Mouse (Mus musculus) MEL (cell line): ENCODE measurements around the gene Rest. TPM values are rescaled to one million over a fixed set of nuclear protein-coding genes. Genes with fewer than 3 reads are reported as not detected.

Experiments used
- DNase-seq: peaks from one replicate; pipeline ENCODE4 v3.0.0; 2011; ENCODE audit warnings: low read depth, low spot score
- H3K27ac ChIP-seq: 2 replicates; pipeline ENCODE4 v1.5.1; 2012; ENCODE audit warnings: low read depth, mild to moderate bottlenecking, control low read depth, low read length, moderate library complexity; ENCODE audit not compliant: control insufficient read depth
- H3K27me3 ChIP-seq, 2 experiments: fragments of 150-350 bp in 1 of 2; sonication (generic) in 1 of 2; 2 replicates each; pipeline ENCODE4 v1.6.1; 2012; ENCODE audit warnings: low read length in 2 of 2, mild to moderate bottlenecking in 2 of 2, improper control_type of control experiment in 1 of 2, moderate library complexity in 1 of 2; ENCODE audit not compliant: insufficient read depth in 2 of 2, control insufficient read depth in 1 of 2
- H3K36me3 ChIP-seq, 2 experiments: 2 replicates each; pipeline ENCODE4 v1.6.1; 2012 to 2014; ENCODE audit warnings: low read length in 2 of 2, improper control_type of control experiment in 1 of 2, inconsistent platforms in 1 of 2, mild to moderate bottlenecking in 1 of 2; ENCODE audit not compliant: insufficient read depth in 2 of 2, control insufficient read depth in 1 of 2
- H3K4me1 ChIP-seq, 2 experiments: fragments of 150-350 bp in 1 of 2; sonication (generic) in 1 of 2; 2 replicates each; pipeline ENCODE4 v1.6.1; 2012; ENCODE audit warnings: low read length in 2 of 2, improper control_type of control experiment in 1 of 2, mild to moderate bottlenecking in 1 of 2; ENCODE audit not compliant: insufficient read depth in 2 of 2, control insufficient read depth in 1 of 2
- H3K4me3 ChIP-seq, 2 experiments: fragments of 150-350 bp in 1 of 2; sonication (generic) in 1 of 2; 2 replicates each; pipeline ENCODE4 v1.5.1; 2012; ENCODE audit warnings: low read depth in 2 of 2, low read length in 2 of 2, mild to moderate bottlenecking in 2 of 2, moderate library complexity in 2 of 2, control low read depth in 1 of 2, improper control_type of control experiment in 1 of 2; ENCODE audit not compliant: control insufficient read depth in 1 of 2, insufficient read depth in 1 of 2
- H3K79me2 ChIP-seq: 2 replicates; pipeline ENCODE4 v1.6.1; 2012; ENCODE audit warnings: mild to moderate bottlenecking, low read length, moderate library complexity; ENCODE audit not compliant: control insufficient read depth, poor library complexity, insufficient read depth
- H3K9ac ChIP-seq: 2 replicates; pipeline ENCODE4 v1.6.1; 2012; ENCODE audit warnings: low read depth, mild to moderate bottlenecking, control low read depth, low read length, moderate library complexity; ENCODE audit not compliant: control insufficient read depth, poor library complexity, severe bottlenecking
- H3K9me3 ChIP-seq: fragments of 150-350 bp; sonication (generic); replicated peaks from 2 replicates; pipeline ENCODE4 v1.6.1; 2012; ENCODE audit warnings: mild to moderate bottlenecking, low read length, improper control_type of control experiment, moderate library complexity; ENCODE audit not compliant: insufficient read depth
- ELF1 ChIP-seq: IDR thresholded peaks from 2 replicates; pipeline ENCODE4 v1.6.1; 2014; ENCODE audit warnings: low read depth, mild to moderate bottlenecking, inconsistent platforms, low read length, improper control_type of control experiment, moderate library complexity
- EP300 ChIP-seq, 2 experiments: IDR thresholded peaks; 2 replicates each; pipeline ENCODE4 v1.6.1; 2011; ENCODE audit warnings: improper control_type of control experiment in 2 of 2, low read length in 2 of 2, low read depth in 1 of 2, mild to moderate bottlenecking in 1 of 2
- GATA1 ChIP-seq: IDR thresholded peaks from 2 replicates; pipeline ENCODE4 v1.6.1; 2011; ENCODE audit warnings: low read depth, low read length, improper control_type of control experiment
- HCFC1 ChIP-seq: IDR thresholded peaks from 2 replicates; pipeline ENCODE4 v1.6.1; 2012; ENCODE audit warnings: low read depth, mild to moderate bottlenecking, inconsistent platforms, low read length, improper control_type of control experiment, moderate library complexity
- JUND ChIP-seq: IDR thresholded peaks from 2 replicates; pipeline ENCODE4 v1.6.1; 2011; ENCODE audit warnings: low read depth, mild to moderate bottlenecking, improper control_type of control experiment, low read length
- KAT2A ChIP-seq: conservative IDR thresholded peaks from 2 replicates; pipeline ENCODE4 v1.6.1; 2012; ENCODE audit warnings: low read depth, low read length, improper control_type of control experiment, inconsistent platforms
- MAFK ChIP-seq: IDR thresholded peaks from 2 replicates; pipeline ENCODE4 v1.6.1; 2011; ENCODE audit warnings: low read depth, mild to moderate bottlenecking, low read length, improper control_type of control experiment, borderline replicate concordance
- MAX ChIP-seq: IDR thresholded peaks from 2 replicates; pipeline ENCODE4 v1.6.1; 2011; ENCODE audit warnings: low read length, improper control_type of control experiment
- MEF2A ChIP-seq: IDR thresholded peaks from 2 replicates; pipeline ENCODE4 v1.6.1; 2014; ENCODE audit warnings: low read depth, mild to moderate bottlenecking, inconsistent platforms, low read length, improper control_type of control experiment; ENCODE audit not compliant: poor library complexity, insufficient replicate concordance, severe bottlenecking; ENCODE audit errors: extremely low read depth
- MXI1 ChIP-seq: IDR thresholded peaks from 2 replicates; pipeline ENCODE4 v1.6.1; 2011; ENCODE audit warnings: mild to moderate bottlenecking, low read depth, low read length, improper control_type of control experiment
- MYB ChIP-seq: IDR thresholded peaks from 2 replicates; pipeline ENCODE4 v1.6.1; 2011; ENCODE audit warnings: mild to moderate bottlenecking, low read depth, low read length, improper control_type of control experiment
- MYC ChIP-seq: IDR thresholded peaks from 2 replicates; pipeline ENCODE4 v1.6.1; 2011; ENCODE audit warnings: low read depth, mild to moderate bottlenecking, low read length, improper control_type of control experiment, moderate library complexity
- NRF1 ChIP-seq: IDR thresholded peaks from 2 replicates; pipeline ENCODE4 v1.6.1; 2014; ENCODE audit warnings: low read depth, mild to moderate bottlenecking, inconsistent platforms, low read length, improper control_type of control experiment, moderate library complexity; ENCODE audit not compliant: poor library complexity, insufficient read depth, severe bottlenecking
- POLR2A ChIP-seq, 2 experiments: IDR thresholded peaks; 2 replicates each; pipeline ENCODE4 v1.6.1; 2011 to 2012; ENCODE audit warnings: low read length in 2 of 2, mild to moderate bottlenecking in 2 of 2, control low read depth in 1 of 2, improper control_type of control experiment in 1 of 2, low read depth in 1 of 2, moderate library complexity in 1 of 2; ENCODE audit not compliant: control insufficient read depth in 1 of 2, insufficient read depth in 1 of 2, poor library complexity in 1 of 2
- SIN3A ChIP-seq: IDR thresholded peaks from 2 replicates; pipeline ENCODE4 v1.6.1; 2012; ENCODE audit warnings: low read length, improper control_type of control experiment, inconsistent platforms
- SMC3 ChIP-seq: IDR thresholded peaks from 2 replicates; pipeline ENCODE4 v1.6.1; 2011; ENCODE audit warnings: low read depth, low read length, improper control_type of control experiment
- TAL1 ChIP-seq: IDR thresholded peaks from 2 replicates; pipeline ENCODE4 v1.6.1; 2012; ENCODE audit warnings: mild to moderate bottlenecking, inconsistent platforms, low read length, moderate library complexity, mixed read lengths
- TBP ChIP-seq: IDR thresholded peaks from 2 replicates; pipeline ENCODE4 v1.8.0; 2011; ENCODE audit warnings: low read depth, low read length, improper control_type of control experiment
- USF2 ChIP-seq, 2 experiments: IDR thresholded peaks; 2 replicates each; pipeline ENCODE4 v1.6.1; 2011 to 2012; ENCODE audit warnings: improper control_type of control experiment in 2 of 2, low read length in 2 of 2, borderline replicate concordance in 1 of 2, inconsistent platforms in 1 of 2, low read depth in 1 of 2, mild to moderate bottlenecking in 1 of 2; ENCODE audit not compliant: insufficient read depth in 1 of 2
- ZMIZ1 ChIP-seq: IDR thresholded peaks from 2 replicates; pipeline ENCODE4 v1.6.1; 2012; ENCODE audit warnings: low read depth, mild to moderate bottlenecking, inconsistent platforms, low read length, improper control_type of control experiment, moderate library complexity
- polyA plus RNA-seq, 2 experiments: library from polyadenylated mRNA; stranded (reverse) in 1 of 2; unstranded in 1 of 2; fragments of >175 nt in 1 of 2; fragments of >200 nt in 1 of 2; gene quantifications; 2 replicates each; pipeline versions ENCODE4 v1.2.1 to v1.2.4; 2012; ENCODE audit warnings: low replicate concordance in 2 of 2, low read depth in 1 of 2; ENCODE audit not compliant: insufficient read length in 2 of 2, insufficient read depth in 1 of 2, missing spikeins in 1 of 2
- total RNA-seq: library from RNA; depleted of rRNA; stranded (reverse); fragments of 300-350 nt; gene quantifications from 2 replicates; pipeline ENCODE4 v1.2.3, GENCODE M21; 2012

Gene Rest
- total and polyA plus RNA-seq, 3 experiments, result 7.4 to 20.6 (median 19.3) TPM

GRCm38 (mm10) chr5:77286904-77287303, 21.6 kb downstream of the Rest start:
- no peak for DNase-seq
- Histone ChIP-seq H3K79me2 (peaks cover under 1% of the 10 kb centered on the region), H3K27ac (no peak overlapping the region), H3K36me3 (peaks cover 0 to 35% of the 10 kb centered on the region in 2 experiments; a peak in 2 of 4 replicates), H3K27me3 (no peaks in the 10 kb centered on the region), H3K9me3 (no peaks in the 10 kb centered on the region), H3K4me1 (no peaks in the 10 kb centered on the region), H3K9ac (no peak overlapping the region), H3K4me3 (no peak overlapping the region)
- TF ChIP-seq JUND (no peak), MAX (no peak), TAL1 (no peak)

- Histone ChIP-seq H3K27ac (no peak overlapping the region), H3K4me1 (peaks cover 0 to 5% of the 10 kb centered on the region in 2 experiments; a peak in 3 of 4 replicates), H3K9me3 (no peaks in the 10 kb centered on the region), H3K4me3 (no peak overlapping the region), H3K9ac (no peak overlapping the region), H3K27me3 (no peaks in the 10 kb centered on the region), H3K36me3 (peaks cover under 1 to 26% of the 10 kb centered on the region in 2 experiments), H3K79me2 (no peaks in the 10 kb centered on the region)
- peak; percentile 61 for DNase-seq
- TF ChIP-seq EP300 (IDR thresholded peaks at IDR 0.05; ENCODE audit: low read depth in 1 of 2, low read length in 2 of 2), result no peak
- TF ChIP-seq MAFK, result no peak
- TF ChIP-seq MYC, result no peak
- TF ChIP-seq SIN3A, result peak; percentile 65; the same call in 1 of the 2 replicates
- peak; percentile 31; the same call in 1 of the 2 replicates for TF ChIP-seq MXI1
Observed at GRCm38 (mm10) chr5:77287901-77288300, 22.6 kb downstream of the Rest start.

- Histone ChIP-seq H3K4me3 (no peak overlapping the region), H3K9ac (no peak overlapping the region), H3K79me2 (no peaks in the 10 kb centered on the region), H3K27me3 (no peaks in the 10 kb centered on the region), H3K9me3 (no peaks in the 10 kb centered on the region)
- TF ChIP-seq HCFC1 (no peak), TBP (no peak), SMC3 (no peak), EP300 (IDR thresholded peaks at IDR 0.05; ENCODE audit: low read depth in 1 of 2, low read length in 2 of 2) (no peak), POLR2A (IDR thresholded peaks at IDR 0.05; ENCODE audit: control insufficient read depth in 1 of 2, insufficient read depth in 1 of 2, low read depth in 1 of 2, low read length in 2 of 2, poor library complexity in 1 of 2) (no peak), GATA1 (no peak), ZMIZ1 (no peak), KAT2A (no peak), MYB (no peak), USF2 (IDR thresholded peaks at IDR 0.05; ENCODE audit: borderline replicate concordance in 1 of 2, insufficient read depth in 1 of 2, low read depth in 1 of 2, low read length in 2 of 2) (no peak), ELF1 (no peak), MEF2A (no peak), JUND (no peak), NRF1 (no peak)
- TF ChIP-seq, all 39 proteins: peak for 0
- Histone ChIP-seq H3K27ac (no peak overlapping the region), H3K4me1 (peaks cover 2 to 8% of the 10 kb centered on the region in 2 experiments; a peak in 3 of 4 replicates), H3K36me3 (peaks cover 10 to 25% of the 10 kb centered on the region in 2 experiments)
- DNase-seq, result no peak
Observed at GRCm38 (mm10) chr5:77289686-77290085, 24.4 kb downstream of the Rest start.
